ENCODE assay signal across 9 mouse cellular contexts in the genomic region with DNA sequence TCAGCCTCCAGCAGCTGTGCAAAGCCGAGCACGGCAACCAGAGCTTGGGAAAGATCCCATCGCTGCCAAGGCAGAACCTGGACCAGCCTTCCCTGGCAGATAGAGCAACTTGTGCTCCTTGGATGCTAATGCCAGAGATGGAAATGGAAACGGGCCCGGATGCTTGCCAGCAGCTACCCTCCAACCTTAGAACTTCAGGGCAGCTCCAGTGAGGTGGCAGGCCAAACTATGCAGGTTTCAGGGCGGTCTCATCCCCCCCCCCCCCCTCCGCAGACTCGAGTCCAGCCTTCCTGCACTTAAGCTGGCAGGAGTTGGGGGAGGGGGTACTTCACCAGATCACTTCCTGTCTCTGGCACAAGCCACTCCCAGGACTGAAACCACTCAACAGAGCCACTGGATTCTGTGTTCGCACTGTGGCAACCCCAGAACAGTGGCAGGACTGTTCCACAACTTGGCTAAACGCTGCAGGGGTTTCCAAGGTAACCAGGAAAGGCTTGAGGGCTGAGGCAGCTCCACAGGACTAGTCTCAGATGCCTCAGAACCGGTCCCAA. TPM values are rescaled to one million over a fixed set of nuclear protein-coding genes. Genes with fewer than 3 reads are reported as not detected.
DNase-seq lines count a peak whose midpoint lies in the region; ATAC-seq and TF ChIP-seq lines count a peak whose summit lies in the region.
"Had no signal": no experiment of that assay in that cellular context is flagged by ENCODE, and none has a peak within 500 bp of the region (broad histone marks: within the 10 kb centered on the region; RNA-seq: fewer than 3 reads in every experiment).

No protein-coding gene starts in this region.

- H3K4me3 ChIP-seq in neural tube, embryonic 11.5 days (ENCODE audit: low read depth, low read length) = no peak overlapping the region
- H3K4me3 ChIP-seq in midbrain, embryonic 16.5 days (ENCODE audit: low read depth, low read length) = no peak overlapping the region
- no peak overlapping the region for H3K4me3 ChIP-seq in stomach, postnatal 0 days (ENCODE audit: low read depth, low read length)

- intact Hi-C loops in gastrocnemius, postnatal 14 days (cut with DNase I; ENCODE audit: low total_unique reads) = no loop called here
- intact Hi-C loops in left cerebral cortex, postnatal 14 days (cut with DNase I) = no loop called here

- no peaks in the 10 kb centered on the region for H3K9me3 ChIP-seq in neural tube, embryonic 11.5 days (ENCODE audit: control insufficient read depth, low read length)
- no peaks in the 10 kb centered on the region for H3K9me3 ChIP-seq in midbrain, embryonic 16.5 days (replicated peaks; ENCODE audit: control insufficient read depth, low read length, poor library complexity, severe bottlenecking)
- no peaks in the 10 kb centered on the region for H3K9me3 ChIP-seq in stomach, postnatal 0 days (ENCODE audit: control insufficient read depth, low read length)

- no peaks in the 10 kb centered on the region for H3K27me3 ChIP-seq in neural tube, embryonic 11.5 days (ENCODE audit: control insufficient read depth, insufficient read depth, low read length)
- no peaks in the 10 kb centered on the region for H3K27me3 ChIP-seq in midbrain, embryonic 16.5 days (ENCODE audit: control insufficient read depth, insufficient read depth, low read depth, low read length)
- no peaks in the 10 kb centered on the region for H3K27me3 ChIP-seq in stomach, postnatal 0 days (ENCODE audit: control insufficient read depth, insufficient read depth, low read length)

- H3K9ac ChIP-seq in neural tube, embryonic 11.5 days (ENCODE audit: low read length) = no peak overlapping the region
- no peak overlapping the region for H3K9ac ChIP-seq in midbrain, embryonic 16.5 days (ENCODE audit: low read depth, low read length)
- no peak overlapping the region for H3K9ac ChIP-seq in stomach, postnatal 0 days (ENCODE audit: low read length)

- no peak overlapping the region for H3K4me2 ChIP-seq in neural tube, embryonic 11.5 days (ENCODE audit: low read depth)
- H3K4me2 ChIP-seq in midbrain, embryonic 16.5 days (ENCODE audit: low read length) = no peak overlapping the region
- H3K4me2 ChIP-seq in stomach, postnatal 0 days (replicated peaks; ENCODE audit: low read depth) = no peak overlapping the region

- H3K4me1 ChIP-seq in neural tube, embryonic 11.5 days (ENCODE audit: control insufficient read depth, insufficient read depth, low read length) = peaks cover 17% of the 10 kb centered on the region
- H3K4me1 ChIP-seq in midbrain, embryonic 16.5 days (ENCODE audit: control insufficient read depth, insufficient read depth, low read length) = peaks cover 12% of the 10 kb centered on the region; the same call in 1 of the 2 replicates
- H3K4me1 ChIP-seq in stomach, postnatal 0 days (replicated peaks; ENCODE audit: control insufficient read depth, insufficient read depth) = no peaks in the 10 kb centered on the region

- no peak for TF ChIP-seq EP300 in stomach, postnatal 0 days (optimal IDR thresholded peaks at IDR 0.05)

- no peak overlapping the region for H3K27ac ChIP-seq in neural tube, embryonic 11.5 days (ENCODE audit: low read depth, low read length)
- peak overlapping the region; percentile 43; the same call in 1 of the 2 replicates for H3K27ac ChIP-seq in midbrain, embryonic 16.5 days (ENCODE audit: low read length)
- no peak overlapping the region for H3K27ac ChIP-seq in stomach, postnatal 0 days (replicated peaks)

- no peak for ATAC-seq in neural tube, embryonic 11.5 days (ENCODE audit: insufficient read depth, low FRiP score, low TSS enrichment)
- peak; percentile 67 for ATAC-seq in midbrain, embryonic 16.5 days
- ATAC-seq in stomach, postnatal 0 days (ENCODE audit: low FRiP score, low TSS enrichment) = no peak
- ATAC-seq in megakaryocyte-erythroid progenitor cell, adult 5-6 weeks (replicated peaks; ENCODE audit: low FRiP score, low TSS enrichment, poor library complexity, severe bottlenecking) = no peak

- H3K36me3 ChIP-seq in neural tube, embryonic 11.5 days (ENCODE audit: control insufficient read depth, insufficient read depth, low read length) = no peaks in the 10 kb centered on the region
- H3K36me3 ChIP-seq in midbrain, embryonic 16.5 days (ENCODE audit: control insufficient read depth, insufficient read depth, low read length) = no peaks in the 10 kb centered on the region
- H3K36me3 ChIP-seq in stomach, postnatal 0 days (ENCODE audit: control insufficient read depth, insufficient read depth, low read length) = no peaks in the 10 kb centered on the region

- TF ChIP-seq CTCF in stomach, postnatal 0 days (IDR thresholded peaks at IDR 0.05; ENCODE audit: low read depth) = no peak

- 66% methylated on average over 9 of the region's 11 CpGs for WGBS in neural tube, embryonic 11.5 days
- 47% methylated on average over 9 of the region's 11 CpGs for WGBS in midbrain, embryonic 16.5 days
- WGBS in stomach, postnatal 0 days = 36% methylated on average over 11 of the region's 11 CpGs

- DNase-seq in neural tube, embryonic 11.5 days (ENCODE audit: low spot score) = peak; percentile 35
- no peak for DNase-seq in neural tube, embryonic 10.5 days (ENCODE audit: extremely low spot score, low spot score)
- peak; percentile 64 for DNase-seq in embryo, embryonic 11 days
- DNase-seq in gastrocnemius, postnatal 14 days = peak; percentile 62
- DNase-seq in left cerebral cortex, postnatal 14 days (ENCODE audit: low spot score in 2 of 2) = peak; percentile 73 to 87
- DNase-seq in stomach, postnatal 0 days (ENCODE audit: low spot score) = no peak

RNA-seq across cellular contexts. Expression of a gene that starts 26.9 kb away (rescaled TPM):
- polyA plus RNA-seq in neural tube, embryonic 11.5 days (2014; fragmentation: Nextera tagmentation; extraction: Ambion mirVana) = 4.6 and 4.8 TPM in 2 replicates
- 10 to 100 TPM; 10.7 to 10.8 TPM for total RNA-seq in gastrocnemius, postnatal 14 days (2021)
- 100 to 1,000 TPM; 230 to 236 TPM for total RNA-seq in left cerebral cortex, postnatal 14 days (2021)
- 19.0 and 21.6 TPM in 2 replicates for polyA plus RNA-seq in midbrain, embryonic 16.5 days (2015; fragmentation: Nextera tagmentation; extraction: Ambion mirVana)
- 0.50 and 0.52 TPM in 2 replicates for polyA plus RNA-seq in stomach, postnatal 0 days (2015; fragmentation: Nextera tagmentation; extraction: Ambion mirVana)
- total RNA-seq in megakaryocyte-erythroid progenitor cell, adult 5-6 weeks (2014; fragmentation: Nextera tagmentation) = not detected in 2 replicates
- total RNA-seq in megakaryocyte-erythroid progenitor cell, adult 5-6 weeks (2017) = not detected in 2 replicates
- total RNA-seq: neutrophil, adult 5-6 weeks had no signal

RNA-seq across cellular contexts. Expression of a gene that starts 33.1 kb away (rescaled TPM):
- polyA plus RNA-seq in neural tube, embryonic 11.5 days (2014; fragmentation: Nextera tagmentation; extraction: Ambion mirVana) = 1.3 and 1.4 TPM in 2 replicates
- under 1 TPM; 0.64 to 0.91 TPM for total RNA-seq in gastrocnemius, postnatal 14 days (2021)
- 1 to 10 TPM; 1.2 to 1.6 TPM for total RNA-seq in left cerebral cortex, postnatal 14 days (2021)
- polyA plus RNA-seq in midbrain, embryonic 16.5 days (2015; fragmentation: Nextera tagmentation; extraction: Ambion mirVana) = 0.98 and 1.1 TPM in 2 replicates
- polyA plus RNA-seq in stomach, postnatal 0 days (2015; fragmentation: Nextera tagmentation; extraction: Ambion mirVana) = 156 and 169 TPM in 2 replicates
- not detected in 2 replicates for total RNA-seq in megakaryocyte-erythroid progenitor cell, adult 5-6 weeks (2014; fragmentation: Nextera tagmentation)
- not detected in 2 replicates for total RNA-seq in megakaryocyte-erythroid progenitor cell, adult 5-6 weeks (2017)

Comparison
In these comparisons a context has a peak if more than half of its experiments do, and no peak if none do; other contexts are left out.
1. DNase-seq: peak in neural tube, embryonic 11.5 days (single experiment), embryo, embryonic 11 days (single experiment), gastrocnemius, postnatal 14 days (single experiment) and left cerebral cortex, postnatal 14 days (2 of 2); none in neural tube, embryonic 10.5 days (single experiment) and stomach, postnatal 0 days (single experiment).
2. RNA of a gene that starts 26.9 kb away (total RNA-seq): 230 to 236 TPM in left cerebral cortex, postnatal 14 days; 10.7 to 10.8 TPM in gastrocnemius, postnatal 14 days and not detected in megakaryocyte-erythroid progenitor cell, adult 5-6 weeks; every median in the first group is over 10 times any median in the second.